Mouse (Mus musculus) c-Kit-positive CD71-positive TER-119-positive erythroid progenitor cells, embryonic 14.5 days (primary cell): Measurements from ENCODE around the gene Tmed8.
"Not testable (repeated sequence)": the region's sequence is repeated elsewhere in the genome, so short reads cannot be mapped to it uniquely, and the experiment has no call there.

Experiments used
- DNase-seq: peaks from one replicate; pipeline ENCODE4 v3.0.0-alpha.2; 2013; ENCODE audit warnings: low spot score

The Tmed8 gene

DNA sequence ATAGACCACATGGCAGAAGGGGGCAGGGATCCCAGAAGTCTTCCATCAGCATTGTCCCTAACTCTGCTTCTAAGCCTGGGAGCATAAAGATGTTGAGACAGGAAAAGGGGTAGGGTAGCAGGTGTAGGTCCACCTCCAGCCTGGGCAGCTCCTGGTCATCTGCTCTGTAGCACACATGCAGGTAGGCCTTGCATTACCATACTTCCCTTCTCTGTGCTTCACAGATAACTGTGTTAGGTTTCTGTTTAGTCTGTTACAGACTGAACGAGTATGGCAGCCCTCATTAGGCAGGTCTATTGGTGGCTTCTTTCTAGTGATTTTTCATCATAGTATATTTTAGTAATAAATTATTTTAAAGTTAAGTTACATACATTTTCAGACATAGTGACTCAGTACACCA, 39.9 kb downstream of the Tmed8 start:
- no peak for DNase-seq

GRCm38 (mm10) chr12:87158099-87158498, 42.2 kb downstream of the Tmed8 start:
- no peak for DNase-seq

GRCm38 (mm10) chr12:87157361-87157760, 42.9 kb downstream of the Tmed8 start:
- DNase-seq: no peak

DNA sequence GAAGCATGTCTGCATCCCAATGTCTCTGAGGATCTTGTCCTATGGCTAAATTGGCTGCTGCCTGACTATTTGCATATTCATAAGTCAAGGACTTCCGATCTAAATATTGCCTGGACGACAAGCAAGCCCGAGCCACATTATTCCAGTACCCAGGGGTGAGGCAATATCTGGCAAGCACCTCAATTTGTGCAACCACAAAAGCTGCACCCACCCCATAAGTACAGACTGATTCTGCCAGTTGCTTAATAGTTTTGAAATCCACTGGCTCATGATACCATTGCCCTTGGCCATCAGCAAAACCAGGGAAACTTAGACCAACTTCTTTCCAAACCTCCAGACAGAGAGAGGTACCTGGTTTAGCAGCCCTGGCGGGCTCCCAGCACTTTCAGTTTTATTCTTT, 45.8 kb downstream of the Tmed8 start:
- DNase-seq: not testable (repeated sequence)

GRCm38 (mm10) chr12:87149471-87149870, 50.8 kb downstream of the Tmed8 start:
- no peak for DNase-seq

DNA sequence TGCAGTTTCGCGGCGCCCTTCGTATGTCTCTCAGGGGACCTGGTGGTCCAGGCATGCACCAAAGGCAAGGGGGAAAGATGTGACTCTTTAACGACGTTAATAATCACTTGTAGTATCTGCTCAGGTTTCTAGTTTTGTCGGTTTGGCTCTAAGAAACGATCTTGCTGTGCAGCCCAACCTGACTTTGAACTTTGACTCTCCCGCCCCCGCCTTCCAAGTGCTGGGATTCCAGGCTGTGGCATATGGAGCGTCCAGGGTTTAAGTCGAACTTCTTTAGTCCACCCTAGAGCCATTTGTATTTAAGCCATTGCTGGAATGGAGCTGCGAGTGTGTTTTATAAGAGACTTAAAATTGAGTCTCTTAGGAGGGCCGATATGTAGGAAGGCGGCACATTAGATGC, 52.1 kb downstream of the Tmed8 start:
- no peak for DNase-seq

- DNase-seq: peak; percentile 92
Observed at GRCm38 (mm10) chr12:87147395-87148089, 52.7 kb downstream of the Tmed8 start, which contains the start of gene Pomt2. Gene Pomt2 (minus strand): TSS chr12:87147968.

GRCm38 (mm10) chr12:87146966-87147365, 53.3 kb downstream of the Tmed8 start, which contains the start of gene Gstz1:
Gene Gstz1 (plus strand): TSS chr12:87147165.
- peak; percentile 86 for DNase-seq

GRCm38 (mm10) chr12:87142156-87142555, 58.1 kb downstream of the Tmed8 start:
- no peak for DNase-seq

GRCm38 (mm10) chr12:87138768-87139167, 61.5 kb downstream of the Tmed8 start:
- DNase-seq: no peak

DNA sequence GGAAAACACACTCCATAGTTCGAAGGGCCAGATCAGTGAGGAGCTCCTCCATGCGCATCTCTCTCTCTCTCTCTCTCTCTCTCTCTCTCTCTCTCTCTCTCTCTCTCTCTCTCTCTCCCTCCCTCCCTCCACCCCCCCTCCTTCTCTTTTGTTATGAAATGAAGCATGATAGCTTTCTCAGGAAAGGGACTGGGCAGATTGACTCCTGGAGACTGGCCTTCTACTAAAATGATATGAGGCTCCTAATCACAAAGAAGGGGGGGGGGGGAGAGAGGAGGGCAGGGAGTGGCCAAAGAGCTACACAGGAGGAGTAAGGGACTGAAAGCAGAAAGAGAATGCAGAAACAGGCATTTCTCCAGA, 61.9 kb downstream of the Tmed8 start:
- DNase-seq: no peak

GRCm38 (mm10) chr12:87137439-87138341, 62.6 kb downstream of the Tmed8 start:
- DNase-seq: no peak

DNA sequence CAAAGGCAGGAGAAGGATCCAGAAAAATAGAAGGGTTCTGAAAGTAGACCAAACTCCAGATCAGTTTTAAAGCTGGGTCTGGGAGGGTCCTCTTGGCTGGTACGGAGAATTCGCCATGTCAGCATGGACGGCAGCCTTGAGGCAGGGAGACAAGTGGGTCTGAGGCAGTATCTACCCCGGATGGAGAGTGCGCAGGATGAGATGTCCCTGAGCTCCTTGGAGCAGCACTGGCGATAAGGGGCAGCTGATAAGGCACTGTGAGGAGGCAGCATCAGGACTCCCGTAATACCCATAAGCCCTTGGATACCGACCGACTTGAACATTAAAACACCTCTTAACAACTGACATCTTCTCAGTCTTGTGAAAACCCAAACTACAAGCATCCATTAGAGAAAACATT, 67.5 kb downstream of the Tmed8 start:
- DNase-seq: no peak

DNA sequence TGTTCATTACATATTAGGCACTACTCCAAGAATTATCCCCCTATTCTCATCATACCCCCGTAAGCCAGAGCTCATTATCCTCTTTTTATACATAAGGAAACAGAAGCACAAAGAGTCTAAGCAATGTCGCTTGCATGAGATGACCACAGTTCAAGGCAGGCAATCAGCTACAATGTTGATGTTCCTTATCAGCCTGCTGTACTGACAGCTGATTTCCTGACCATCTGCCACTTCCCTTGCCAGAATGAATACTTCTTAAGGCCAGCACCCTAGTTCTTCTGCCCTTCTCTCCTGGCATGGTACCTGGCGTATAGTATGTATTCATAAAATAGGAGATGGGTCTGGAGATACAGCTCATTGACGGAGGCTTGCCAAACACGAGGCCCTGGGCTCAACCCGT, 68.0 kb downstream of the Tmed8 start:
- DNase-seq: no peak

- DNase-seq: no peak
Observed at GRCm38 (mm10) chr12:87131619-87132018, 68.6 kb downstream of the Tmed8 start.

- no peak for DNase-seq
Observed at GRCm38 (mm10) chr12:87131181-87131580, 69.1 kb downstream of the Tmed8 start.

DNA sequence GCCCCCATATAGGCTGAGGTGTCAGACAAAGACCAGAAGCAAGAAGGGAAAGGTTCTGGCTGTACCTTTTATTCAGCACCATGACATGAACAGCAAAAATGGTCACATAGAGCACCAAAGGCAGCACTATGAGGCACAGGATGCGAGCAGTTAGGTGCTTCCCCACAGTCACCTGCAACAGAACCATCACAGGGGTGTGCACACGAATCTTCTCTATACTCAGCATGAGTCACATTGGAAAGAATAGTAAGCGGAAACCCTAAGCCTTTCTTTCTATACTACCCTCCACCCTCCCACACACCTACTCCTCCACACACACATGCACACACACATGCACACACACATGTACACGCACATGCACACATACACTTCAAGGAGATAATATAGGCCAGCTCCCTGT, 70.0 kb downstream of the Tmed8 start:
- no peak for DNase-seq

DNA sequence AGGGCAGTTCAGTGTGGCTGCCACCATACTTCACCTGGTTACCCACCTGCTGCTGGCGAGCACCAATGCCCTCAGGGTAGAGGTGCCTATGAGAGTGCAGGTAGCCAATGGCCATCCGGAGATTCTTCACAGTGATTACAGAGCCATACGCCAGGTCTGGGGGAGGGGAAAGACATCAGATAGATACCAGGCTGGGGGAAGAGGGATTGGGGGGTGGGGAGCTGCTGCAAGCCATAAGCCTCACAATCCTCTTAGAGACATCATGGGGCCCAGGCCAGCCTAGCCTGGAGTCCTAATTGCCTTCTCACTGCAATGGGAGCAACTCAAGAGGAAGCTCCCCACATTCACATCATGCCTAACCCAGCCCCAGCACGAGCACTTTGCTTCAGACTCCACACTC, 73.0 kb downstream of the Tmed8 start:
- DNase-seq: no peak

- DNase-seq: peak; percentile 58
Observed at GRCm38 (mm10) chr12:87121918-87122589, 78.2 kb downstream of the Tmed8 start.
